Mouse (Mus musculus): Measurements from ENCODE around the gene Dgke. TPM values are rescaled to one million over a fixed set of nuclear protein-coding genes. Genes with fewer than 3 reads are reported as not detected.
A peak's percentile ranks its signal among the peaks of the same experiment; 100 is the strongest.
"Not testable (repeated sequence)": the region's sequence is repeated elsewhere in the genome, so short reads cannot be mapped to it uniquely, and the experiment has no call there.

Dgke gene
- total RNA-seq, 1 experiment from 2014 or later = 4.9 TPM

DNA sequence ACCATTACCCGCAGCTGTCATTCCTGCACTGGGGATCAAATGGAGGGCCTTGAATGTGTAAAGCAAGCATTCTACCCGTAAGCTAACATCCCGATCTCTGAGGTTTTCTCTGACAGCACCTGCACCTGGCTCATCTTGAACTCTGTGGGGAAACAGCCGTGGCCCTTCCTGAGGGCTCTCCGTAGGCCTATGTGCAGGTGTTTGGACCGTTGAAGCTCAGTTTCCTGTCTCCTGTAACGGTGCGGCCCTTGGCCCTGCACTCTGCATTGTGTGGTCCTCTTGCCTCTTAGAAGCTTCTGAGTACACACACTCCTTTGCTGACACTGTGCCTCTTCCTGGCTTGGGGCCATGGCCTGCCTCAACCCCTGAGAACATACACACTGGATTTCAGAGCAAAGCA, 11.0 kb upstream of the Dgke start:
- no peak for ATAC-seq (replicated peaks; ENCODE audit: low read depth, poor library complexity, severe bottlenecking)

DNA sequence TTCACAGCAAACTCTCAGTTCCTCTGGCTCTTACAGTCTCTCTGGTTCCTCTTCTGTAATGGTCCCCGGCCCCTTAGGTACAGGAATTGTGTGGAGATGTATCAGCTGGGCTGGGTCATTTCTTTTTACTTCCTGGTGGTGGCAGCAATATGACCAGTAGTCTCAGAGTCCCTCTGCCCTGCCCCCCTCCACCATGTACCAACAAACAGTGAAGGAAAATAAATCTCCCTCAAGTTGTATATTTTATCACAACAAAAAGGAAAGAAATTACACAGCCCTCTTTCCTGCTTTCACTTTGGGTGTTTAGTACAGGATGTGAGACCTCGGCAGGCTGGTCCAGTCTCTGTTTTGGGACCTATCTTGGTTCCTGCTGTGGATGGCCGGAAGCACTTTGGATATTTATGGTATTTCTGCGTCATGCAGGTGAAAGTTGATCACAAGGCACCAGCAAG, 9.7 kb upstream of the Dgke start:
- ATAC-seq (replicated peaks; ENCODE audit: low read depth, poor library complexity, severe bottlenecking) = peak; percentile 55

DNA sequence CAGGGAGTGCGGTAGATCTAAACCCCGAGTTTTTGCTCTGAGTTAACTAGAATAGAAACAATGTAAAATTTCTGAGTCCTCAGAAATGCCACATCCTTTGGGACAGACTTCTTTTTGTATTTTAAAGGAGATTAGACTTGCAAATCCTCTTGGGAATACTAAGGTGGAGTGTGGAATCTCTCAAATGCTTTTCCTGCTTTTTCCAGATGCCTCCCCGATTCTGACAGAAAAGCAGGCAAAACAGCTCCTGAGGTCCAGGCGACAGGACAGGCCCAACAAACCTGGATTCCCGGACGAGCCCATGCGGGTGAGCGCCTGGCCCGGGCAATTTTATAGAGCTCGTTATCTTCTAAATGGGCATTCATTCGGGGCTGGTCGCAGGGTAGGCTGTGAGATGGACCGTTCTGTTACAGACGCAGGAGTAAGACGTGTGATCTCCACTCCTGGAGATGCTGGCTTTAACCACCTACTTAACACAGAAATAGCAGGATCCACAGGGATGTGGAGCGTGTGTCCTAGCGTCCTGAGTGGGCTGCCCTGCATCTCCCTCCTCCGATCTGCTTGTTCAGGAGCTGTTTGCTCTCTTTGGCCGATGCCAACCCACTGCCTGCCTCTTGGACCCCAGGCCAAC, 8.2 kb upstream of the Dgke start:
- ATAC-seq (replicated peaks; ENCODE audit: low read depth, poor library complexity, severe bottlenecking) = no peak

GRCm38 (mm10) chr11:89073541-89073940, 6.9 kb upstream of the Dgke start, which contains the start of gene Gm525:
TSS of gene Gm525 (plus strand) at chr11:89073841.
- no peak for ATAC-seq (replicated peaks; ENCODE audit: low read depth, poor library complexity, severe bottlenecking)

- ATAC-seq (replicated peaks; ENCODE audit: low read depth, poor library complexity, severe bottlenecking) = no peak
Measured at GRCm38 (mm10) chr11:89071522-89071921, 4.9 kb upstream of the Dgke start.

DNA sequence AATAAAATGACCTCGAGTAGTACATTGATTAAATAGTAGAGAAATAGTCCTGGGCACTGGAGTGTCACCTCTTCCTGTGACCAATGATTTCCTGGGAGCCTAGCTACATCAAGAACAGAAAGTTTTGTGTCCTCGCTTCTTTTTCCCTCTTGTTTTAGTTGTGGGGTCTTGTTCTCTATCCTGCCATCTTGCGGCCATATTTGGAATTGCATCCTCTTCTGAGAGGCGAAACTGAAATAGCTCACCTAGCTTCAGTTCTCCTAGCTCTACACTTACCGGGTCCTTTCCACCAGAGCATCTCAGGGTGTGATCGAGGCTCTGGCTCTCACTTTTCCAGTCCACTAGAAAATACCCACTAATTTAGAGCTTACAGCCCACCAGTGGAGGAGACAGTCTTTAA, 2.7 kb upstream of the Dgke start:
- ATAC-seq (replicated peaks; ENCODE audit: low read depth, poor library complexity, severe bottlenecking) = peak; percentile 73

DNA sequence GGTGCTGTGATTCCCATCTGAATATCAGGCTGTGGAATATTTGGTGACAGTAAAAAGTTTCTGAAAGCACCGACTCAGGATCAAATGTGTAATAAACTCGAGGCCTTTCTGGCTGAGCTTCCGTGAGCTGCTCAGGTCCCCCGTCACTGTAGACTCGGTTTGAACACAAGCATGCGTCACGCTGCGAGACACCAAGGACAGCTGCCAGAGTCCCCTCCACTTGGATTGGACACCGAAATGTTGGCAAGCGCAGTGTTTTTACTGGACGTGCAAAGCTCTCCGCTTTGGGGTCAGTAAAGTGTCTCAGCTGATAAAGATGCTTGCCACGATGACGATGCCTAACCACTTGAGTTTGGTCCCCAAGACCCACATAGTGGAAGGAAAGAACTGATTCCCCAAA, 2.0 kb upstream of the Dgke start:
- ATAC-seq (replicated peaks; ENCODE audit: low read depth, poor library complexity, severe bottlenecking) = no peak

DNA sequence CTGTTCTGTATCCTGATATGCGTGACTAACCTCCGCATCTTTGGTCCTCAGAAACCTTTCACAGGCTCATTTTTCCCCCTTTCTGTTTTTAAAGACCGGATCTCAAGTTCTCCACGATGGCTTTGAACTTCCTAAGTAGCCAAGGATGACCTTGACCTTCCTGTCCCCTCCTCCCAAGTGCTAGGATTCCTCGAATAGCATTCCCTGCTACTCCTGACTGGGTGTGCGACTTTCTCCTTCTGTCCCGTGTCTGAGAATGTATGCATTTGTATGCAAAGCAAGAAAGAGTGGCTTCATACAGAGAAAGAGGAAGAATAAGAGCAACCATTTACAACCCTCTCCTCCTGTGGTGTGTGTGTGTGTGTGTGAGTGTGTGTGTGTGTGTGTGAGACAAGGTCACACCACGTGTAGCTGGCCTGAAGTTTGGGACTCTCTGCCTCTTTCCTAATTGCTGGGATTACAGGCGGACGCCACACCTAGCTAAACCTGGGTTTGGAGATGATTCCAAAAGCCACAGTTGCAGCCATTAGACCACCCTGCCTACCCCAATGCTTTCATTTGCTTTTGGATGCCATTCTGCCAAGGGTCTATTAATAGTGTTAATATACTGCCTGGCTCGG, 1.3 kb upstream of the Dgke start:
- ATAC-seq (replicated peaks; ENCODE audit: low read depth, poor library complexity, severe bottlenecking) = no peak

DNA sequence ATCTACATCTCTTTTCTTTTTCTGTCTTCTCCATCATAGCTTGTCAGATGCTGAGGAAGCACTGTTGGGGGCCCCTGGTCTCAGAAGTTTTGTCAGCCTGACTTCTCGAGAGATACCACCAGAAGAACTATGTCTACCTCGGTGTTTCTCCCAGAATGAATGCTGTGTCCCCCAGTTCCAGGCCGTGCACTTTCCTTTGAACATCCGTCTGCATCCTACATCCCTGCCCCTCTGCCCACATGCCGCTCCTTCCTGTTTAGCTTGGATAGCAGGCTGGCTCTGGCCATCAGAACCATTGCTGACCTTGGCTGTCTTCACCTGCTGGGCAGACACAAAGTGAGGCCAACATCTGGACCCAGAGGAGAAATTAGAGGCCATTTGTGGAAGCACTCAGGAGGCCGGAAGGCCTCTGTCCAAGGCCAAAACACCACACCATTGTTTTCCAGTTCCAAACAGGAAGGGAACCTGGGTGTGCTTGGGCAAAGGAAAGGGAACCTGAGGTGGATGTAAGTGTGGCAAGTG, 712 bp upstream of the Dgke start:
- no peak for ATAC-seq (replicated peaks; ENCODE audit: low read depth, poor library complexity, severe bottlenecking)

DNA sequence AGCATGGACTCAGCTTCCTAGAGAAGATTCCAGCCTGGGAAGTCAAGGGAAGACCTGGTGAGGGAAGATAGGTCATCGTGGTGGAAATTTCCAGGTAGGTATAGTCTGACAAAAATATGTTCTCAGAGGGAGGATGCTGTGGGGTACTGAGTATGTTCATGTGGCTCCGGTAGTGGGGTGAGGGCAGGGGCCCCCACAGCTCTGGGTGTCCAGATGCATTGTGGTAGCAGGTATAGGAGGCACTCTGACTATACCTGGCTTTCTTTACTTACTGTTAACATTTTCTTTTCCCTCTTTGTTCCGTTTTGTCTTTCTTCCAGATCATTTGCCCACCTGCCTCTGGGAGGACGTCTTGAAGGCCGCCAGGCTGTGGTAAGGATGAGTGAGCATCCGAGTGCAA, 524 bp downstream of the Dgke start:
- no peak for ATAC-seq (replicated peaks; ENCODE audit: low read depth, poor library complexity, severe bottlenecking)

GRCm38 (mm10) chr11:89065297-89065696, 1.4 kb downstream of the Dgke start:
- no peak for ATAC-seq (replicated peaks; ENCODE audit: low read depth, poor library complexity, severe bottlenecking)

DNA sequence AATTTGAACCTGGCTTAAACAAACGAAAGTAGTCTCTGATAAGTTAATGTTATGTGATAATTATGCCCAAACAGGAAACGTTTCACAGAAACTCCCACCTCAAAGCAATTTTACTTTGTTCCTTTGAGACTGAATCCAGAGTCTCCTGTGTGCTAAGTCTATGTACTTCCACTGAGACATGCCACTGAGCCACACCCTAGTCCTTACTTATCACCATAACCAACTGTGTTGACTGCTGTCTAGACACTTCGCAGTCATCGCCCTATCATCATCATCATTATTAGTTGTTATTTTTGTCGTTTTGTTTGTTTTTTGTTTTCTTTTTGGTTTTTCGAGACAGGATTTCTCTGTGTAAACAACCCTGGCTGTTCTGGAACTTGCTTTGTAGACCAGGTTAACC, 2.3 kb downstream of the Dgke start:
- no peak for ATAC-seq (replicated peaks; ENCODE audit: low read depth, poor library complexity, severe bottlenecking)

DNA sequence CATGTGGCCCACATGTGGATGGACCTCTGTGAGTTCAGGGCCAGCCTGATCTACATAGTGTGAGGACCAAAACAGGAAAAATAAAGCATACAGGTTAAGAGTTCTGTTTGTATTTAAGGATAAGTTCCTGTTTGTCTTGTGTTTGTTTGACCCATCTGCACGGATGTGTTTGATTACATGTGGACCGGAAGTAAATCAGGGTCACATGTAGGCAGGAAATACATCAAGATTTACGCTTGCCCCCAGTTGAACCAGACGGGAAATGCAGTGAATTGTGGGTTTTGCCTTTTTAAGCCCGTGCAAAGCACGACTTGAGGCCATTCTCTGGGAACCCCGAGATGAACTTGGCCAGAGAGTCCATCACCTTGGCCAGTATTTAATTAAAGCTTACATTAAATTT, 5.3 kb downstream of the Dgke start:
- no peak for ATAC-seq (replicated peaks; ENCODE audit: low read depth, poor library complexity, severe bottlenecking)

DNA sequence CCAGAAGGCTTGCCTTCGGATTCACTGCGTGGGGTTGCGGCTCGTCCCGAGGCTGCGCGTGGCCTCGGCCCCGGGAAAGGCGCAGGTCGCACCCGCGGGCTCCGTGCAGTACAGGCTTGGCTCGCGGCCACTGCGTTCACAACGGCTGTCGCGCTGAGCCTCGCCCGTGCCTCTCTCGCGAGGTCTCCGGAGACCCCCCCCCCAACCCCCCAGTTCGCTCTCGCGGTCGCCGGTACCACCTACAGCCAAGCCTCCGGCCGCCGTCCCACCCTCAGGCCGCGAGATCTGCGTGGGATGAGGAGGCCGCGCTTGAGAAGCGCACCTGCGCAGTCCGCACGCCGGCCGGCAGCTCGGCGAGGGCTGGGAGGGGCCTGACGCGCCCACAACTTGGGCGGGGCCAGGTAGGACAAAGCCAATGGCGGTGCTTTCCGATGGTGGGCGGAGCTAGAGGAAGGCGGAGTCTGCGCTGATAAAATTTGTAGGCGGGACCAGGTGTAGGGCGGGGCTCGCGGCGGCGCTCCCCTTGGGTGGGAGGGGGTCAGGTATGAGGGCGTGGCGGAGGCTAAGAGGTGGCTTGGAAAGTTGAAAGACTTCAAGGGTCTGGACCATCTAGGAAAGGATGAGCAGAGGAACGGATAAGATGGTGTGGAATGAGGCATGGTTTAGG, 6.1 kb downstream of the Dgke start:
- ATAC-seq (replicated peaks; ENCODE audit: low read depth, poor library complexity, severe bottlenecking) = peak; percentile 81

GRCm38 (mm10) chr11:89059919-89060422, 6.7 kb downstream of the Dgke start:
- ATAC-seq (replicated peaks; ENCODE audit: low read depth, poor library complexity, severe bottlenecking) = peak; percentile 45

DNA sequence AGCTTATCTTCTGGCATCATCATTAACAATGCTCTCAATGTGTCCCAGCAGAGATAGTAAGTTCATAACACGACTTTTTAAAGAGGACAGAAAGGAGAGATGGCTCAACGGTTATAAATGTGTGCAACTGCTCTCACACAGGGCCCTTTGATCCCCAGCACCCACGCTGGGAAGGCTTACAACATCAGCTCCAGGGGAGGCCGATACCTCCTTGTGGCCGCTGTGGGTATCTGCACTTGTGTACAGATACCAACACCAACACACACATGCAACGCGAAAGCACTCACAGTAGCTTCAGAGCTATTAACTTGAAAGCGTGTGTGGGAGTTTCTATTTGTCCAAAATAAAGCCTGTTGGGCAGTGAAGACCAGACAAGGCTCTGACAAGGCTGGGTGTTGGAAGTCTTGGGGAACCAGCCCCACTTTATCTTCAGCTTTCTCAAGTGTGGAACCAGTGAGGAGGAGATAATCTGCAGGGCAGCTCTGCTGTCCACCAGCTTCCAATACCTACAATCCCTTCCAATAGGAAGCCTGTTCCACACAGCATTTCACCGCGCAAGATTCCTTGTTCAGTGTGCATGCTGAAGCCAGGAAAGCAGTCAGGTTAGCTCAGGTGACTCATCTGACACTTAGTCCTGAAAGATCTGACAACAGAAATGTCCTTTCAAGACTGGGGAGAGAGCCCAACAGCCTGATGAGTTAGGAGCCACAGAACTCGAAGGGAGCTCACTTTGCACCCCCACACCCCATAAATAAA, 8.0 kb downstream of the Dgke start:
- ATAC-seq (replicated peaks; ENCODE audit: low read depth, poor library complexity, severe bottlenecking) = no peak; the same call in 1 of the 2 replicates

- no peak for ATAC-seq (replicated peaks; ENCODE audit: low read depth, poor library complexity, severe bottlenecking)
Measured at GRCm38 (mm10) chr11:89055931-89056690, 10.5 kb downstream of the Dgke start.

DNA sequence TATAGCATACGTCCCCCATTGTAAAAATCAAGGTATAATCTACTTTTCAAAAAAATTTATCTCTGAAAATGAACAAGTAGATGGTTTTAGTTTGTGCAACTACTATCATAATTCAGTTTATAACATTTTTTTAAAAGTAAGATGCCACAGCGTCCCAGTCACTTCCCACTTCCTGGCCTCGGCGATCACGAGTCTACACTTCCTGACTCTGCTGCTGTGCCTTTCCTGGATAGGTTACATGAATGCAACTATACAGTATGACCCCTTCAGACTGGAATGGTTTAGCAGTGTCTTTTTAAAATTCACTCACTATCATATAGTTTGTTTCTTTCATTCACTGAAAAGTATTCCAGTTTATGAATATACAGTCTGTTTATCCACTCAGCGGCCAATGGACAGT, 14.9 kb downstream of the Dgke start:
- ATAC-seq (replicated peaks; ENCODE audit: low read depth, poor library complexity, severe bottlenecking) = 0 out of 2 replicates have a peak, but pooled peaks have one; percentile 25

GRCm38 (mm10) chr11:89046021-89046420, 20.6 kb downstream of the Dgke start:
- no peak for ATAC-seq (replicated peaks; ENCODE audit: low read depth, poor library complexity, severe bottlenecking)

DNA sequence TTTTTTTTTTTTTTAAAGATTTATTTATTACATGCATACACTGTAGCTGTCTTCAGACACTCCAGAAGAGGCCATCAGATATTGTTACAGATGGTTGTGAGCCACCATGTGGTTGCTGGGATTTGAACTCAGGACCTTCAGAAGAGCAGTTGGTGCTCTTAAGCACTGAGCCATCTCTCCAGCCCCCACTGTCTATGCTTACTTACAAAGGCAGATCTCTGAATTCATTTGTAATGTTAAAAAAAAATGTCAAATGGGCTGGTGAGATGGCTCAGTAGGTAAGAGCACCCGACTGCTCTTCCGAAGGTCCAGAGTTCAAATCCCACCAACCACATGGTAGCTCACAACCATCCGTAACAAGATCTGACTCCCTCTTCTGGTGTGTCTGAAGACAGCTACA, 21.1 kb downstream of the Dgke start:
- not testable (repeated sequence) for ATAC-seq (replicated peaks; ENCODE audit: low read depth, poor library complexity, severe bottlenecking)

Data from common myeloid progenitor, adult 5-6 weeks (primary cell).